Mouse (Mus musculus): Measurements from ENCODE around the gene Wdr45b. TPM values are rescaled to one million over a fixed set of nuclear protein-coding genes. Genes with fewer than 3 reads are reported as not detected.
"Not testable (repeated sequence)": the region's sequence is repeated elsewhere in the genome, so short reads cannot be mapped to it uniquely, and the experiment has no call there.

The Wdr45b gene
- polyA plus RNA-seq, 1 experiment from 2014 or later = 107 TPM

- no peak overlapping the region for H3K4me2 ChIP-seq (replicated peaks; ENCODE audit: low read depth, low read length)
- ATAC-seq (ENCODE audit: low FRiP score, low TSS enrichment) = no peak
- no peak overlapping the region for H3K27ac ChIP-seq (ENCODE audit: low read length)
- no peaks in the 10 kb centered on the region for H3K4me1 ChIP-seq (ENCODE audit: insufficient read depth, low read length)
- H3K9ac ChIP-seq (replicated peaks; ENCODE audit: low read length) = no peak overlapping the region
- no peaks in the 10 kb centered on the region for H3K36me3 ChIP-seq (ENCODE audit: insufficient read depth, low read length)
- no peak overlapping the region for H3K4me3 ChIP-seq (ENCODE audit: low read length)
- WGBS = 54% methylated on average over 6 of the region's 6 CpGs
- no peaks in the 10 kb centered on the region for H3K27me3 ChIP-seq (ENCODE audit: insufficient read depth, low read length)
- H3K9me3 ChIP-seq (ENCODE audit: low read length) = no peaks in the 10 kb centered on the region
Observed at GRCm38 (mm10) chr11:121369622-121370021, 15.4 kb upstream of the Wdr45b start.

- Histone ChIP-seq H3K4me2 (replicated peaks; ENCODE audit: low read depth, low read length) (no peak overlapping the region), H3K4me1 (ENCODE audit: insufficient read depth, low read length) (no peaks in the 10 kb centered on the region), H3K27ac (ENCODE audit: low read length) (no peak overlapping the region), H3K4me3 (ENCODE audit: low read length) (no peak overlapping the region), H3K9me3 (ENCODE audit: low read length) (no peaks in the 10 kb centered on the region), H3K36me3 (ENCODE audit: insufficient read depth, low read length) (no peaks in the 10 kb centered on the region), H3K27me3 (ENCODE audit: insufficient read depth, low read length) (no peaks in the 10 kb centered on the region), H3K9ac (replicated peaks; ENCODE audit: low read length) (no peak overlapping the region)
- no peak for ATAC-seq (ENCODE audit: low FRiP score, low TSS enrichment)
- WGBS = 82% methylated on average over 1 of the region's 1 CpGs
Observed at GRCm38 (mm10) chr11:121368731-121369130, 14.5 kb upstream of the Wdr45b start.

GRCm38 (mm10) chr11:121367170-121367707 is 13.0 kb upstream of the Wdr45b start:
- no peak overlapping the region for H3K4me3 ChIP-seq (ENCODE audit: low read length)
- H3K27ac ChIP-seq (ENCODE audit: low read length) = no peak overlapping the region
- H3K27me3 ChIP-seq (ENCODE audit: insufficient read depth, low read length) = no peaks in the 10 kb centered on the region
- no peaks in the 10 kb centered on the region for H3K36me3 ChIP-seq (ENCODE audit: insufficient read depth, low read length)
- WGBS = 64% methylated on average over 5 of the region's 5 CpGs
- no peaks in the 10 kb centered on the region for H3K9me3 ChIP-seq (ENCODE audit: low read length)
- H3K4me2 ChIP-seq (replicated peaks; ENCODE audit: low read depth, low read length) = no peak overlapping the region
- H3K9ac ChIP-seq (replicated peaks; ENCODE audit: low read length) = no peak overlapping the region
- no peaks in the 10 kb centered on the region for H3K4me1 ChIP-seq (ENCODE audit: insufficient read depth, low read length)
- no peak for ATAC-seq (ENCODE audit: low FRiP score, low TSS enrichment)

GRCm38 (mm10) chr11:121362212-121362611 is 8.0 kb upstream of the Wdr45b start:
- H3K4me3 ChIP-seq (ENCODE audit: low read length) = no peak overlapping the region
- H3K36me3 ChIP-seq (ENCODE audit: insufficient read depth, low read length) = no peaks in the 10 kb centered on the region
- H3K9me3 ChIP-seq (ENCODE audit: low read length) = no peaks in the 10 kb centered on the region
- ATAC-seq (ENCODE audit: low FRiP score, low TSS enrichment) = no peak
- H3K4me2 ChIP-seq (replicated peaks; ENCODE audit: low read depth, low read length) = no peak overlapping the region
- WGBS = 35% methylated on average over 5 of the region's 5 CpGs
- no peak overlapping the region for H3K9ac ChIP-seq (replicated peaks; ENCODE audit: low read length)
- no peak overlapping the region for H3K27ac ChIP-seq (ENCODE audit: low read length)
- no peaks in the 10 kb centered on the region for H3K27me3 ChIP-seq (ENCODE audit: insufficient read depth, low read length)
- no peaks in the 10 kb centered on the region for H3K4me1 ChIP-seq (ENCODE audit: insufficient read depth, low read length)

- ATAC-seq (ENCODE audit: low FRiP score, low TSS enrichment) = no peak; the same call in none of the 2 replicates
- 4% methylated on average over 32 of the region's 41 CpGs for WGBS
- H3K4me3 ChIP-seq (ENCODE audit: low read length) = peak overlapping the region; percentile 94
- H3K4me1 ChIP-seq (ENCODE audit: insufficient read depth, low read length) = peaks cover 16% of the 10 kb centered on the region
- H3K9ac ChIP-seq (replicated peaks; ENCODE audit: low read length) = peak overlapping the region; percentile 94
- H3K27ac ChIP-seq (ENCODE audit: low read length) = peak overlapping the region; percentile 83
- H3K36me3 ChIP-seq (ENCODE audit: insufficient read depth, low read length) = peaks cover 7% of the 10 kb centered on the region; the same call in 1 of the 2 replicates
- no peaks in the 10 kb centered on the region for H3K27me3 ChIP-seq (ENCODE audit: insufficient read depth, low read length)
- no peaks in the 10 kb centered on the region for H3K9me3 ChIP-seq (ENCODE audit: low read length)
- H3K4me2 ChIP-seq (replicated peaks; ENCODE audit: low read depth, low read length) = peak overlapping the region; percentile 91
Observed at GRCm38 (mm10) chr11:121353326-121354090, 737 bp downstream of the Wdr45b start.

- not testable (repeated sequence) for H3K9ac ChIP-seq (replicated peaks; ENCODE audit: low read length); H3K4me3 ChIP-seq (ENCODE audit: low read length); H3K27me3 ChIP-seq (ENCODE audit: insufficient read depth, low read length); ATAC-seq (ENCODE audit: low FRiP score, low TSS enrichment); H3K4me2 ChIP-seq (replicated peaks; ENCODE audit: low read depth, low read length); H3K9me3 ChIP-seq (ENCODE audit: low read length); H3K27ac ChIP-seq (ENCODE audit: low read length)
- Histone ChIP-seq H3K4me1 (ENCODE audit: insufficient read depth, low read length) (peaks cover 10% of the 10 kb centered on the region), H3K36me3 (ENCODE audit: insufficient read depth, low read length) (peaks cover 22% of the 10 kb centered on the region)
- 87% methylated on average over 3 of the region's 3 CpGs for WGBS
Observed at GRCm38 (mm10) chr11:121348727-121349126, 5.5 kb downstream of the Wdr45b start.

- WGBS = 98% methylated on average over 2 of the region's 2 CpGs
- Histone ChIP-seq H3K27me3 (ENCODE audit: insufficient read depth, low read length) (no peaks in the 10 kb centered on the region), H3K4me3 (ENCODE audit: low read length) (no peak overlapping the region), H3K9me3 (ENCODE audit: low read length) (no peaks in the 10 kb centered on the region), H3K27ac (ENCODE audit: low read length) (no peak overlapping the region), H3K4me1 (ENCODE audit: insufficient read depth, low read length) (peaks cover 7% of the 10 kb centered on the region), H3K9ac (replicated peaks; ENCODE audit: low read length) (no peak overlapping the region), H3K4me2 (replicated peaks; ENCODE audit: low read depth, low read length) (no peak overlapping the region), H3K36me3 (ENCODE audit: insufficient read depth, low read length) (peaks cover 22% of the 10 kb centered on the region)
- ATAC-seq (ENCODE audit: low FRiP score, low TSS enrichment) = no peak
Observed at GRCm38 (mm10) chr11:121348166-121348565, 6.1 kb downstream of the Wdr45b start.

GRCm38 (mm10) chr11:121347036-121347435 is 7.2 kb downstream of the Wdr45b start:
- no peak overlapping the region for H3K27ac ChIP-seq (ENCODE audit: low read length)
- H3K27me3 ChIP-seq (ENCODE audit: insufficient read depth, low read length) = no peaks in the 10 kb centered on the region
- H3K4me3 ChIP-seq (ENCODE audit: low read length) = no peak overlapping the region
- 93% methylated on average over 2 of the region's 2 CpGs for WGBS
- no peak overlapping the region for H3K9ac ChIP-seq (replicated peaks; ENCODE audit: low read length)
- no peaks in the 10 kb centered on the region for H3K4me1 ChIP-seq (ENCODE audit: insufficient read depth, low read length)
- peaks cover 22% of the 10 kb centered on the region for H3K36me3 ChIP-seq (ENCODE audit: insufficient read depth, low read length)
- no peak for ATAC-seq (ENCODE audit: low FRiP score, low TSS enrichment)
- H3K9me3 ChIP-seq (ENCODE audit: low read length) = no peaks in the 10 kb centered on the region
- H3K4me2 ChIP-seq (replicated peaks; ENCODE audit: low read depth, low read length) = no peak overlapping the region

GRCm38 (mm10) chr11:121342423-121342822 is 11.8 kb downstream of the Wdr45b start:
- H3K4me1 ChIP-seq (ENCODE audit: insufficient read depth, low read length); H3K4me3 ChIP-seq (ENCODE audit: low read length); H3K9ac ChIP-seq (replicated peaks; ENCODE audit: low read length); ATAC-seq (ENCODE audit: low FRiP score, low TSS enrichment); H3K27me3 ChIP-seq (ENCODE audit: insufficient read depth, low read length); H3K27ac ChIP-seq (ENCODE audit: low read length); H3K4me2 ChIP-seq (replicated peaks; ENCODE audit: low read depth, low read length); H3K9me3 ChIP-seq (ENCODE audit: low read length): not testable (repeated sequence)
- peaks cover 15% of the 10 kb centered on the region for H3K36me3 ChIP-seq (ENCODE audit: insufficient read depth, low read length)
- WGBS = no CpG with 5 or more reads among the region's 1 CpGs

- no peak for ATAC-seq (ENCODE audit: low FRiP score, low TSS enrichment)
- H3K36me3 ChIP-seq (ENCODE audit: insufficient read depth, low read length) = peaks cover 18% of the 10 kb centered on the region
- 75% methylated on average over 1 of the region's 1 CpGs for WGBS
Observed at GRCm38 (mm10) chr11:121340287-121340686, 14.0 kb downstream of the Wdr45b start.

More at GRCm38 (mm10) chr11:121340287-121340686, 14.0 kb downstream of the Wdr45b start:
- Histone ChIP-seq H3K27ac (ENCODE audit: low read length) (no peak overlapping the region), H3K27me3 (ENCODE audit: insufficient read depth, low read length) (no peaks in the 10 kb centered on the region), H3K9ac (replicated peaks; ENCODE audit: low read length) (no peak overlapping the region), H3K4me2 (replicated peaks; ENCODE audit: low read depth, low read length) (no peak overlapping the region), H3K9me3 (ENCODE audit: low read length) (no peaks in the 10 kb centered on the region), H3K4me1 (ENCODE audit: insufficient read depth, low read length) (no peaks in the 10 kb centered on the region), H3K4me3 (ENCODE audit: low read length) (no peak overlapping the region)
